Mouse (Mus musculus) embryonic fibroblast, embryonic 13.5 days (primary cell): ENCODE results near the gene Wdr18.
A peak's percentile ranks its signal among the peaks of the same experiment; 100 is the strongest.

Experiments used
- CTCF ChIP-seq: IDR thresholded peaks from 2 replicates; pipeline ENCODE4 v1.5.1; 2011; ENCODE audit warnings: mild to moderate bottlenecking, control low read depth, low read length, moderate library complexity, borderline replicate concordance; ENCODE audit not compliant: insufficient read depth
- POLR2A ChIP-seq: IDR thresholded peaks from 2 replicates; pipeline ENCODE4 v1.6.1; 2011; ENCODE audit warnings: low read depth, mild to moderate bottlenecking, control low read depth, low read length, moderate library complexity

- TF ChIP-seq CTCF: no peak
- TF ChIP-seq POLR2A: peak; percentile 56; the same call in 1 of the 2 replicates
These were observed 29.4 kb downstream of the Wdr18 start for GRCm38 (mm10) chr10:79989272-79989786.
